Mouse (Mus musculus) macrophage (primary cell): ENCODE data around the gene Polr3b. TPM values are rescaled to one million over a fixed set of nuclear protein-coding genes. Genes with fewer than 3 reads are reported as not detected.

ENCODE experiments used
- H3K27ac ChIP-seq: fragments of 350-480 bp; formaldehyde crosslinking; 2 replicates; pipeline ENCODE4 v1.9.0; 2021
- H3K36me3 ChIP-seq: fragments of 350-480 bp; formaldehyde crosslinking; 2 replicates; pipeline ENCODE4 v1.9.0; 2021; ENCODE audit errors: inconsistent target
- H3K4me3 ChIP-seq: fragments of 350-480 bp; formaldehyde crosslinking; 2 replicates; pipeline ENCODE4 v1.9.0; 2021; ENCODE audit errors: inconsistent target
- H3K79me2 ChIP-seq: fragments of 350-480 bp; formaldehyde crosslinking; 2 replicates; pipeline ENCODE4 v1.9.0; 2021; ENCODE audit errors: inconsistent target
- WGBS: methylation state at CpG from one replicate; pipeline ENCODE4 v1.1.7; 2026; ENCODE audit warnings: inconsistent platforms; ENCODE audit not compliant: missing documents; 5-methylcytosine and 5-hydroxymethylcytosine counted together
- polyA plus RNA-seq: library from polyadenylated mRNA; stranded (reverse); fragments of 250-400 nt; gene quantifications from 3 replicates; pipeline ENCODE4 v1.2.4, GENCODE M21; 2018; ENCODE audit warnings: inconsistent platforms

Gene Polr3b
- polyA plus RNA-seq, 1 experiment from 2014 or later: 15.9 TPM

- H3K27ac ChIP-seq: no peak overlapping the region
- no peaks in the 10 kb centered on the region for H3K79me2 ChIP-seq
- H3K4me3 ChIP-seq: no peak overlapping the region
- peaks cover 42% of the 10 kb centered on the region for H3K36me3 ChIP-seq
- 98% methylated on average over 4 of the region's 4 CpGs for WGBS
These were observed 16.3 kb downstream of the Polr3b start for GRCm38 (mm10) chr10:84638382-84638781.

DNA sequence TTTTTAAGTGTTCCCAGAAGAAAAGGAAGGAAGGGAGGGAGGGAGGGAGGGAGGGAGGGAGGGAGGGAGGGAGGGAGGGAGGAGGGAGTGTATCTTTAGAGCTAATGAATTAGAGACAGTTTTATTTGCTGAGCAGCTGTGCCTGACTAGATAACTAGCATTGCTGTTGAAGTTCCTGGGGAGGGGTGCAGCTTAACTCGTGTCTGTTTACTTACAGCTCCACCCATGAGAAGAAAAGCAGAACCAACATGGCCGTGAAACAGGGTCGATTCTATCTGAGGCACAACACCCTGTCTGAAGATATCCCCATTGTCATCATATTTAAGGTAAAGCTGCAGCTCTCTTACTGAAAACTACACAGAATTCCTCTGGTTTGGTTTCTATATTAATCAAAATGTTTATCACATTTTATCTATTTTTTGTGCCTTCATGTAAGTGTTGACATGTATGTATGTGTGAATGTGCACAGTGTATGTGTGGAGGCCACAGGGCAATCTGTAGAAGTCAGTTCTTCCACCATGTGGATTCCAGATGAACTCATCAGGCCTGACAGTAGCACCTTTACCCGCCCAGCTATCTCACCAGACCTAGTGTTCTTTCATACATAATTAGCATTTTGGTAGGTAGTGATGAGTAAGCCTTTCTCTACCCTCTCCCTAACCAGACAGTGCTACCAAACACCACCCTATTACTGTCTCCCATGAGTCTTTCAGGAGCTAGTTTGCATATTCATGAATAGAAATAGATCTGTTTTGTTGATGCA is 17.6 kb downstream of the Polr3b start:
- H3K27ac ChIP-seq: no peak overlapping the region
- H3K79me2 ChIP-seq: no peaks in the 10 kb centered on the region
- WGBS: 62% methylated on average over 4 of the region's 4 CpGs
- no peak overlapping the region for H3K4me3 ChIP-seq
- H3K36me3 ChIP-seq: peaks cover 31% of the 10 kb centered on the region

GRCm38 (mm10) chr10:84640861-84641260 is 18.8 kb downstream of the Polr3b start:
- Histone ChIP-seq H3K4me3 (no peak overlapping the region), H3K36me3 (peaks cover 27% of the 10 kb centered on the region), H3K79me2 (no peaks in the 10 kb centered on the region), H3K27ac (no peak overlapping the region)
- 95% methylated on average over 7 of the region's 7 CpGs for WGBS

DNA sequence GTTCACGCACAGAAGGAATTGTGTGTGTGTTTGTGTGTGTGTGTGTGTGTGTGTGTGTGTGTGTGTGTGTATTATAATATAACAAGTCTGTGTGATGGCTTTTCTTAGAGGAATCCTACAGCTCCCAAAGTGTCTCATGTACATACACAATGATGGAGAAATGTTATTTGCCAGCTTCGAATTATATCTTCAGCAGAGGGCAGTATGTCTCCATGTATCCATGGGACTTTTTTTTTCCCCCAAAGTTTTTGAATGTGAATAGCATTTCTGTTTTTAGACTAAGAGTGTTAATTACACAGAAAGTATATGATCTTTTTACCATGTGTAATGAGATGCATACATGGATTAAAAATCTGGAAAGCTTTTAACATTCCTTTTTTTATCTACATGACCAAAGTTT is 19.5 kb downstream of the Polr3b start:
- Histone ChIP-seq H3K4me3 (no peak overlapping the region), H3K36me3 (peaks cover 20% of the 10 kb centered on the region), H3K27ac (no peak overlapping the region), H3K79me2 (no peaks in the 10 kb centered on the region)
- 89% methylated on average over 2 of the region's 2 CpGs for WGBS

DNA sequence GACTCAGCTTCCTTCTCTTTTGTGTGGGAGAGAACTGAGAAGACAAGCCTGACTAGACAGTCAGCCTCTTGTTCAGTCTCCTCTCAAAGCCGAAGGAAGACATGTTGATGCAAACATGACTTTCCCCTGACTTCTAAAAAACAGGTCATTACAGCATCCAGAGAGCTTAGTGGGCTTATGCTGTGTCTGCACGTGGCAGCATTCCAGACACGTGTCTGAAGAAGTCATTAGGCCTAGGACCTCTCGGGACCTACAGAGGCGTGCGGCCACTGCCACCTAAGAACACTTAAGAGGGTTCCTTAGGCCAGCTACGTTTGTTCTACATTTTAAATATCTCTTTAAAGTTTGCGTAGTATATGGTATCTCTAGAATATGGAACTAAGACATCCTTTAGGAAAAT is 23.8 kb downstream of the Polr3b start:
- no peaks in the 10 kb centered on the region for H3K79me2 ChIP-seq
- 91% methylated on average over 8 of the region's 8 CpGs for WGBS
- H3K36me3 ChIP-seq: no peaks in the 10 kb centered on the region
- H3K27ac ChIP-seq: peak overlapping the region; percentile 80
- H3K4me3 ChIP-seq: no peak overlapping the region

- H3K4me3 ChIP-seq: peak overlapping the region; percentile 4; the same call in 1 of the 2 replicates
- 13% methylated on average over 12 of the region's 12 CpGs for WGBS
- H3K36me3 ChIP-seq: no peaks in the 10 kb centered on the region
- peak overlapping the region; percentile 80 for H3K27ac ChIP-seq
- no peaks in the 10 kb centered on the region for H3K79me2 ChIP-seq
These were observed 24.5 kb downstream of the Polr3b start for GRCm38 (mm10) chr10:84646506-84647102.

GRCm38 (mm10) chr10:84647264-84647663 is 25.2 kb downstream of the Polr3b start:
- H3K36me3 ChIP-seq: no peaks in the 10 kb centered on the region
- 36% methylated on average over 5 of the region's 5 CpGs for WGBS
- no peaks in the 10 kb centered on the region for H3K79me2 ChIP-seq
- no peak overlapping the region for H3K4me3 ChIP-seq
- H3K27ac ChIP-seq: peak overlapping the region; percentile 80

GRCm38 (mm10) chr10:84648911-84649310 is 26.8 kb downstream of the Polr3b start:
- Histone ChIP-seq H3K79me2 (no peaks in the 10 kb centered on the region), H3K36me3 (peaks cover 11% of the 10 kb centered on the region), H3K27ac (no peak overlapping the region), H3K4me3 (no peak overlapping the region)
- WGBS: 58% methylated on average over 4 of the region's 4 CpGs

GRCm38 (mm10) chr10:84654029-84654428 is 31.9 kb downstream of the Polr3b start:
- Histone ChIP-seq H3K27ac (no peak overlapping the region), H3K79me2 (no peaks in the 10 kb centered on the region), H3K4me3 (no peak overlapping the region), H3K36me3 (peaks cover 11% of the 10 kb centered on the region)
- 84% methylated on average over 4 of the region's 4 CpGs for WGBS

GRCm38 (mm10) chr10:84654731-84655130 is 32.6 kb downstream of the Polr3b start:
- WGBS: 81% methylated on average over 4 of the region's 4 CpGs
- Histone ChIP-seq H3K4me3 (no peak overlapping the region), H3K27ac (no peak overlapping the region), H3K79me2 (no peaks in the 10 kb centered on the region), H3K36me3 (peaks cover 11% of the 10 kb centered on the region)

DNA sequence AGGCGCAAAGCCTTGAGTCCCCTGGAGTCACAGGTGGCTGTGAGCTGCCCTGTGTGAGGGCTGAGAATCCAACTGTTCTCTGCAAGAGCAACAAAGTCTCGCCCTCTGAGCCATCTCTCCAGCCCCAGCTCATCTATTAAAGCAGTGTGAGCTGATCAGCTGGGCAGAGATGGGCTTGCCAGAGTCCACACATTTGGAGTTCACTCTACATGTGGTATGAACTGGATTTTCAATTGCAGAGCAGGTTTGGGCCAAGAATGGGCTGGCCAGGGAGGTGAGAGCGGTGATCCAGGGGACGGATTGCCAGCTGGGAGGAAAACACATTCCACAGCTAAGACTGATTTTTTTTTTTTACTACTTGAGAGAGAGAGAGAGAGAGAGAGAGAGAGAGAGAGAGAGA is 34.5 kb downstream of the Polr3b start:
- Histone ChIP-seq H3K27ac (no peak overlapping the region), H3K36me3 (peaks cover 11% of the 10 kb centered on the region), H3K79me2 (no peaks in the 10 kb centered on the region), H3K4me3 (no peak overlapping the region)
- WGBS: 86% methylated on average over 2 of the region's 4 CpGs

DNA sequence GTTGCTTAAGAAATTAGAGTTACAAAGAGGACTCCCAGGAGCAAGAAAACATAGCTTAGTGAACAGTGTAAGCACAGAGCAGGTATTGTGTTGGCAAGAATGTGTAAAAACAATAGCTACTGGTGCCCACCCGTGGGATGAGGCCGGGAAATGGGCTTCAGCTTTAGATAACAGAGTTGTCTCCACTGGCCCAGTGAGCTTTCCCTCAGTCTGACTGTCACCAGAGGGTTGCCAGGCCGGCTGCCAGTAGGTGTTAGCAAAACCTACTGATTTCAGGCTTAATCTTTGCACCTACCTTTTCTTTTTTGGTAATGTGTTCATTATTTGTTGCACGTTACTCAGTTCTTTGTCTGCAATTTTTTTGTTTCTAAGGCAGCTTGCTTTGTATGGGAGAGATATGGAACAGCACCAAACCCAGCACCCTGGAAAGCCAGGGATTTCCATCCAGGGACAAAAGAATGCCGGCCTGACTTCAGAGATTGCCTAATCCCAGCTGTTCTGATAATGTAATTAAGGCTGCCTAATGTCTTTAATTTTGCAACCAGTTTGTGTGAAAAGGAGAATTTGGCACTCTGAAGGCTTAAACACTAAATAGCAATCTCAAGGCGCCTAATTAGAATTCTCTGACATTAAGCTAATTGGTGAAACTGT is 35.5 kb downstream of the Polr3b start:
- H3K79me2 ChIP-seq: no peaks in the 10 kb centered on the region
- 87% methylated on average over 6 of the region's 6 CpGs for WGBS
- H3K27ac ChIP-seq: no peak overlapping the region
- H3K4me3 ChIP-seq: no peak overlapping the region
- peaks cover 11% of the 10 kb centered on the region for H3K36me3 ChIP-seq

- peaks cover 4% of the 10 kb centered on the region for H3K36me3 ChIP-seq
- H3K27ac ChIP-seq: no peak overlapping the region
- H3K4me3 ChIP-seq: no peak overlapping the region
- 39% methylated on average over 18 of the region's 18 CpGs for WGBS
- H3K79me2 ChIP-seq: no peaks in the 10 kb centered on the region
These were observed 36.2 kb downstream of the Polr3b start for GRCm38 (mm10) chr10:84658088-84658848.

- no peak overlapping the region for H3K27ac ChIP-seq
- H3K4me3 ChIP-seq: no peak overlapping the region
- H3K36me3 ChIP-seq: no peaks in the 10 kb centered on the region; the same call in 1 of the 2 replicates
- no peaks in the 10 kb centered on the region for H3K79me2 ChIP-seq
- WGBS: 94% methylated on average over 3 of the region's 3 CpGs
These were observed 37.2 kb downstream of the Polr3b start for GRCm38 (mm10) chr10:84659281-84659680.
